Mouse (Mus musculus) ES-E14 (cell line): ENCODE results near the gene St7.

Experiments used
- CHD2 ChIP-seq: IDR thresholded peaks from 2 replicates; pipeline ENCODE4 v1.6.1; 2014; ENCODE audit warnings: mild to moderate bottlenecking, low read depth, low read length, inconsistent platforms
- HCFC1 ChIP-seq: IDR thresholded peaks from 2 replicates; pipeline ENCODE4 v1.6.1; 2012; ENCODE audit warnings: low read length, inconsistent platforms, borderline replicate concordance; ENCODE audit not compliant: insufficient read depth
- MAFK ChIP-seq: IDR thresholded peaks from 2 replicates; pipeline ENCODE4 v1.6.1; 2014; ENCODE audit warnings: mild to moderate bottlenecking, low read depth, low read length, inconsistent platforms; ENCODE audit not compliant: insufficient read depth
- ZC3H11A ChIP-seq: IDR thresholded peaks from 2 replicates; pipeline ENCODE4 v1.6.1; 2012; ENCODE audit warnings: low read depth, mild to moderate bottlenecking, inconsistent platforms, low read length, borderline replicate concordance
- ZNF384 ChIP-seq: IDR thresholded peaks from 2 replicates; pipeline ENCODE4 v1.6.1; 2012; ENCODE audit warnings: low read depth, low read length, inconsistent platforms

DNA sequence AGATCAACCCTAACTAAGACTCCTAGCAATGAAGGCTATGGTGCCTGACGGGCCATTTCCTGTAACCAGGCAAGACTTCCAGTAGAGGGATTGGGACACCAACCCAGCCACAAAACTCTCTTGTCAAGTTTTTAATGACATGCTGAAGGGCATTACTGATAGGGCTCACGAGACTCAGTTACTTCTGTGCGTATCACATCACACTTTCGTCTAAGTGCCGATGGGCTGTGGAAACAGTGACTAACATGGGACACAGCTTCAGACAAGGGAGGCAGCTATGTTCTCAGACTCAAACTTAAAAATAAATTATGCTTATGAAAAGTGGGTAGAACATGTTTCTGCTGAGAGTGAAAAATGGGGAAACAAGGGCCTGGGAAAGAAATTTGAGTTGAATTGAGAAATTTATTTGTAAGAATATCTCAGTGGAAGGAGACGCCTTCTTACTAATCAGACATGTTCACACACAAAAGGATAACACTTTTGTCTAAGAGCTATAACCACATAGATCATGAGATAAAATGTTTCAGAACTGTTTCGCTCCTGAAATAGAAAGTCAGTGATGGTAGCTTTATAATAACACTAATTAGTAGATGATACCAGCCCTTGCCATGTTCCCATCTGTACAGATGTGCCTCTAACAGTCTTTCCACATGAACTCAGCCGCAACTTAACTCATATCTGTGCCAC lies 44.7 kb downstream of the St7 start:
- TF ChIP-seq HCFC1: no peak
- no peak for TF ChIP-seq CHD2
- TF ChIP-seq ZNF384: no peak
- TF ChIP-seq ZC3H11A: no peak
- TF ChIP-seq MAFK: no peak
